Comparison of ENCODE assay signal across 8 mouse cellular contexts in the genomic region with DNA sequence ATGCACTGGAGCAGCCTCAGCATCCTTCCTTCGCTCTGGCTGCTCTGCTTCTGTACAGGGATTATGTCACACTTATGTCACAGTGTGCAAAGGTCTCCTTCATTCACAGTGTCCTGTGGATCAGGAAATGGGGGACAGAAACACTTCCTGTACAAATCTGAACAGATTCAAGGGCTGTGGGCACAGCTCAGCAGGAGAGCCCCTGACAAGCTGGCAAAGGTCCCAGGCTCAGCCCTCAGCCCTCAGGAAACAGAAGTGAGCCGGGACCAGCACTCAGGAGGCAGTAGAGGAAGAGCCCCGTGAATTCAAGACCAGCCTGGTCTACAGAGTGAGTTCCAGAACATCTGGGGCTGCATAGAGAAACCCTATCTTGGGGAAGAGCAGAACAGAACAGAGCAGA. TPM values are rescaled to one million over a fixed set of nuclear protein-coding genes. Genes with fewer than 3 reads are reported as not detected.
A peak's percentile ranks its signal among the peaks of the same experiment; 100 is the strongest.
DNase-seq lines count a peak whose midpoint lies in the region; ATAC-seq and TF ChIP-seq lines count a peak whose summit lies in the region.

No protein-coding gene starts in this region.

- no peak overlapping the region for H3K4me3 ChIP-seq in liver, embryonic 15.5 days (replicated peaks)
- H3K4me3 ChIP-seq in lung, postnatal 0 days (ENCODE audit: low read depth, low read length) = no peak overlapping the region

- H3K4me2 ChIP-seq in liver, embryonic 15.5 days = no peak overlapping the region
- no peak overlapping the region for H3K4me2 ChIP-seq in lung, postnatal 0 days (replicated peaks; ENCODE audit: low read depth, low read length)

- ATAC-seq in liver, embryonic 15.5 days (ENCODE audit: insufficient read depth) = peak; percentile 25; the same call in 1 of the 2 replicates
- ATAC-seq in lung, postnatal 0 days = peak; percentile 93

- H3K27ac ChIP-seq in liver, embryonic 15.5 days (replicated peaks) = no peak overlapping the region
- 0 out of 2 replicates have a peak overlapping the region, but pooled peaks have one; percentile 23 for H3K27ac ChIP-seq in lung, postnatal 0 days (ENCODE audit: low read length)

- WGBS in liver, embryonic 15.5 days (ENCODE audit: insufficient replicate concordance) = 15% methylated on average over 3 of the region's 3 CpGs
- 13% methylated on average over 3 of the region's 3 CpGs for WGBS in lung, postnatal 0 days

- TF ChIP-seq CTCF in lung, postnatal 0 days (IDR thresholded peaks at IDR 0.05) = no peak

- no peaks in the 10 kb centered on the region for H3K36me3 ChIP-seq in liver, embryonic 15.5 days (replicated peaks)
- H3K36me3 ChIP-seq in lung, postnatal 0 days (ENCODE audit: insufficient read depth, low read length) = no peaks in the 10 kb centered on the region

- DNase-seq in cerebellum, postnatal 10 days = peak; percentile 68 to 71
- DNase-seq in cerebellum, adult 11 months = no peak
- no peak for DNase-seq in liver
- peak; percentile 55 to 57 for DNase-seq in heart, postnatal 14 days
- peak; percentile 83 for DNase-seq in lung, postnatal 0 days (ENCODE audit: low spot score)
- DNase-seq in thymus, postnatal 14 days = no peak
- no peak for DNase-seq in urinary bladder, postnatal 36 days (ENCODE audit: low spot score in 2 of 2)

- H3K9me3 ChIP-seq in liver, embryonic 15.5 days (replicated peaks) = no peaks in the 10 kb centered on the region
- H3K9me3 ChIP-seq in lung, postnatal 0 days (ENCODE audit: low read length) = no peaks in the 10 kb centered on the region

- intact Hi-C loops in heart, postnatal 14 days (cut with DNase I) = no loop called here

- peaks cover 11% of the 10 kb centered on the region for H3K4me1 ChIP-seq in liver, embryonic 15.5 days (replicated peaks)
- H3K4me1 ChIP-seq in lung, postnatal 0 days (ENCODE audit: insufficient read depth, low read depth, low read length) = no peaks in the 10 kb centered on the region

- peak; percentile 87 for TF ChIP-seq EP300 in lung, postnatal 0 days (IDR thresholded peaks at IDR 0.05)

- H3K27me3 ChIP-seq in liver, embryonic 15.5 days = no peaks in the 10 kb centered on the region
- H3K27me3 ChIP-seq in lung, postnatal 0 days (replicated peaks; ENCODE audit: insufficient read depth, low read length) = no peaks in the 10 kb centered on the region

- H3K9ac ChIP-seq in liver, embryonic 15.5 days = no peak overlapping the region
- H3K9ac ChIP-seq in lung, postnatal 0 days (replicated peaks; ENCODE audit: low read depth) = no peak overlapping the region

RNA-seq across cellular contexts. Expression of gene Gm10282, which starts 23.4 kb away (rescaled TPM):
- polyA plus RNA-seq in liver, embryonic 15.5 days (2015; fragmentation: Nextera tagmentation; extraction: Ambion mirVana) = 4.9 and 7.2 TPM in 2 replicates
- 1 to 10 TPM; 9.7 TPM for total RNA-seq in heart, postnatal 14 days (2021)
- polyA plus RNA-seq in lung, postnatal 0 days (2015; fragmentation: Nextera tagmentation; extraction: Ambion mirVana) = 5.7 and 6.1 TPM in 2 replicates

RNA-seq across cellular contexts. Expression of gene Klf2, which starts 37.2 kb away (rescaled TPM):
- polyA plus RNA-seq in liver, embryonic 15.5 days (2015; fragmentation: Nextera tagmentation; extraction: Ambion mirVana) = 2.6 and 3.1 TPM in 2 replicates
- total RNA-seq in heart, postnatal 14 days (2021) = 100 to 1,000 TPM; 113 to 115 TPM
- 65.3 and 74.1 TPM in 2 replicates for polyA plus RNA-seq in lung, postnatal 0 days (2015; fragmentation: Nextera tagmentation; extraction: Ambion mirVana)

RNA-seq across cellular contexts. Expression of gene Ap1m1, which starts 41.8 kb away (rescaled TPM):
- 57.0 and 61.7 TPM in 2 replicates for polyA plus RNA-seq in liver, embryonic 15.5 days (2015; fragmentation: Nextera tagmentation; extraction: Ambion mirVana)
- 10 to 100 TPM; 53.2 to 53.4 TPM for total RNA-seq in heart, postnatal 14 days (2021)
- polyA plus RNA-seq in lung, postnatal 0 days (2015; fragmentation: Nextera tagmentation; extraction: Ambion mirVana) = 65.3 and 68.2 TPM in 2 replicates

Comparison
In these comparisons a context has a peak if more than half of its experiments do, and no peak if none do; other contexts are left out.
1. DNase-seq: peak in cerebellum, postnatal 10 days (2 of 2), heart, postnatal 14 days (2 of 2) and lung, postnatal 0 days (single experiment); none in cerebellum, adult 11 months (single experiment), liver (single experiment), thymus, postnatal 14 days (single experiment) and urinary bladder, postnatal 36 days (0 of 2).
2. RNA of gene Klf2, which starts 37.2 kb away (polyA plus RNA-seq): 65.3 to 74.1 TPM in lung, postnatal 0 days; 2.6 to 3.1 TPM in liver, embryonic 15.5 days; every median in the first group is over 10 times any median in the second.